ENCODE assay signal across 26 mouse cellular contexts in genomic region chr15:15582300-15582880, GRCm38 (mm10).
"Had no signal": no experiment of that assay in that cellular context is flagged by ENCODE, and none has a peak within 500 bp of the region (broad histone marks: within the 10 kb centered on the region; RNA-seq: fewer than 3 reads in every experiment).

No protein-coding gene starts in this region.

- DNase-seq: cerebellum, adult 9-11 months; cerebellum, postnatal 10 days; cerebellum, postnatal 14 days; cerebellum, postnatal 25 days; cerebellum, postnatal 36 days; embryo, embryonic 11 days; forebrain, postnatal 0 days; gastrocnemius, adult 2 months; gastrocnemius, postnatal 10 days; gastrocnemius, postnatal 14 days; gastrocnemius, postnatal 25 days; gastrocnemius, postnatal 36 days; heart, adult 11 months; heart, adult 18-20 months; heart, adult 2 months had no signal

- H3K9ac ChIP-seq: embryonic facial prominence, embryonic 12.5 days; embryonic facial prominence, embryonic 13.5 days; embryonic facial prominence, embryonic 15.5 days; forebrain, embryonic 12.5 days; forebrain, embryonic 13.5 days; forebrain, embryonic 15.5 days; forebrain, postnatal 0 days had no signal

- H3K27me3 ChIP-seq: embryonic facial prominence, embryonic 12.5 days; embryonic facial prominence, embryonic 13.5 days; embryonic facial prominence, embryonic 15.5 days; forebrain, embryonic 12.5 days; forebrain, embryonic 13.5 days; forebrain, embryonic 15.5 days had no signal

- H3K9me3 ChIP-seq: embryonic facial prominence, embryonic 10.5 days; embryonic facial prominence, embryonic 12.5 days; embryonic facial prominence, embryonic 13.5 days; embryonic facial prominence, embryonic 15.5 days; forebrain, embryonic 10.5 days; forebrain, embryonic 12.5 days; forebrain, embryonic 13.5 days; forebrain, embryonic 15.5 days had no signal

- H3K4me1 ChIP-seq: embryonic facial prominence, embryonic 10.5 days; embryonic facial prominence, embryonic 12.5 days; embryonic facial prominence, embryonic 13.5 days; embryonic facial prominence, embryonic 15.5 days; forebrain, embryonic 10.5 days; forebrain, embryonic 12.5 days; forebrain, embryonic 13.5 days; forebrain, embryonic 15.5 days had no signal

- H3K36me3 ChIP-seq: embryonic facial prominence, embryonic 10.5 days; embryonic facial prominence, embryonic 12.5 days; embryonic facial prominence, embryonic 13.5 days; embryonic facial prominence, embryonic 15.5 days; forebrain, embryonic 10.5 days; forebrain, embryonic 12.5 days; forebrain, embryonic 15.5 days had no signal

- H3K4me3 ChIP-seq: embryonic facial prominence, embryonic 10.5 days; embryonic facial prominence, embryonic 12.5 days; embryonic facial prominence, embryonic 13.5 days; embryonic facial prominence, embryonic 15.5 days; erythroblast, embryonic 14.5 days; forebrain, embryonic 10.5 days; forebrain, embryonic 12.5 days; forebrain, embryonic 13.5 days; forebrain, embryonic 15.5 days; gastrocnemius, adult 2 months; heart, adult 2 months had no signal

- H3K27ac ChIP-seq: embryonic facial prominence, embryonic 10.5 days; embryonic facial prominence, embryonic 12.5 days; embryonic facial prominence, embryonic 13.5 days; embryonic facial prominence, embryonic 15.5 days; forebrain, embryonic 10.5 days; forebrain, embryonic 12.5 days; forebrain, embryonic 13.5 days; forebrain, embryonic 15.5 days; gastrocnemius, adult 2 months; heart, adult 2 months had no signal

- ATAC-seq: forebrain, embryonic 13.5 days; forebrain, embryonic 14.5 days; forebrain, embryonic 15.5 days; forebrain, embryonic 16.5 days; forebrain, postnatal 0 days had no signal
